In the genomic region with DNA sequence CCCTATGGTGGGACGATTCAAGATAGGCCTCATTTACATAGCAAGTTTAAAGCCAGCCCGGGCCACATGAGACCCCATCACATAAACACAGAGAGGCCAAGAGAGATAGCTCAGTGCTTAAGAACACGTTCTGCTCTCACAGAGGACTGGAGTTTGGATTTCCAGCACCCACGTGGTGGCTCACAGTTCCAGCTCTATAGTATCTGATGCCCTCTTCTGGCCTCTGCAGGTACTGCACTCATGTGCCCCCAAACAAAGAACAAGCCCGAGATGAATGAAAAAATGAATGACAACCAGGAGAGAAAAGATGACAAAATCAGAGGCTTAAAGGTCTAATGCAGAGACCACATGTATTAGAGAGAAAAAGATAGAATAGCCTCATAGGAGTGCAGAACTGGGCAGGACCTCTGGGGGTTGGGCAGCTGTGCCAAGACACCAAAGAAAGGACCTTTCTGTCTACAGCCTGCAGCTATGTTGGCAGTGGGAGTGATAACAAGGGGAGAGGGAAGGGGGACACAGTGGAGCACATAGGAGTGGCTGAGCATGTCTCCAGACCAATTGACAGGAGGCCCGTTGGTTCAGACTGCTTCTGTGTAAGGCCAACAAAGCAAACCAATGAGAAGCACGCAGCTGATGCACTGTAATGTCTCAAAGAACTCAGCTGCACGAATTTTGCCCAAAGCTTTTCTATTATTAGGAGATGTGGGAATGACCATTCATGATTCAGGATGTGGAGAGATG, we compare ENCODE assay signal across 9 mouse cellular contexts. TPM values are rescaled to one million over a fixed set of nuclear protein-coding genes. Genes with fewer than 3 reads are reported as not detected.
DNase-seq lines count a peak whose midpoint lies in the region; ATAC-seq and TF ChIP-seq lines count a peak whose summit lies in the region.
"Had no signal": no experiment of that assay in that cellular context is flagged by ENCODE, and none has a peak within 500 bp of the region (broad histone marks: within the 10 kb centered on the region; RNA-seq: fewer than 3 reads in every experiment).

No protein-coding gene starts in this region.

- no peak for TF ChIP-seq EP300 in heart, adult 2 months (IDR thresholded peaks at IDR 0.05; ENCODE audit: insufficient read depth, low read depth, low read length)

- TF ChIP-seq POLR2A in heart, adult 2 months (IDR thresholded peaks at IDR 0.05; ENCODE audit: insufficient read depth, low read depth, low read length) = no peak
- no peak for TF ChIP-seq POLR2A in brain, embryonic 14.5 days (IDR thresholded peaks at IDR 0.05; ENCODE audit: borderline replicate concordance, extremely low read depth, insufficient read depth, insufficient read length, poor library complexity, severe bottlenecking)
- no peak for TF ChIP-seq POLR2A in lung, adult 2 months (IDR thresholded peaks at IDR 0.05; ENCODE audit: borderline replicate concordance, extremely low read depth, low read depth, low read length)

- TF ChIP-seq CTCF in heart, adult 2 months (IDR thresholded peaks at IDR 0.05) = peak; percentile 79
- peak; percentile 58; the same call in 1 of the 2 replicates for TF ChIP-seq CTCF in brain, embryonic 14.5 days (IDR thresholded peaks at IDR 0.05; ENCODE audit: borderline replicate concordance, extremely low read depth, insufficient read depth, insufficient read length)
- peak; percentile 62 for TF ChIP-seq CTCF in lung, adult 2 months (IDR thresholded peaks at IDR 0.05; ENCODE audit: insufficient read depth, low read length)

- no peak overlapping the region for H3K4me2 ChIP-seq in heart, embryonic 11.5 days

- H3K9ac ChIP-seq in heart, adult 2 months (ENCODE audit: low read depth, low read length) = no peak overlapping the region
- H3K9ac ChIP-seq in heart, embryonic 11.5 days (ENCODE audit: low read depth, low read length) = no peak overlapping the region

- H3K27ac ChIP-seq in heart, adult 2 months = no peak overlapping the region
- no peak overlapping the region for H3K27ac ChIP-seq in heart, embryonic 11.5 days (ENCODE audit: low read depth, low read length)

- intact Hi-C loops in heart, adult 2 months (cut with DNase I) = no loop called here

- H3K9me3 ChIP-seq in heart, embryonic 11.5 days (replicated peaks; ENCODE audit: control insufficient read depth, low read length) = no peaks in the 10 kb centered on the region

- H3K27me3 ChIP-seq in heart, adult 2 months (ENCODE audit: control insufficient read depth, insufficient read depth, low read length) = no peaks in the 10 kb centered on the region
- H3K27me3 ChIP-seq in heart, embryonic 11.5 days (ENCODE audit: control insufficient read depth, insufficient read depth, low read length) = no peaks in the 10 kb centered on the region

- H3K4me1 ChIP-seq in heart, adult 2 months (ENCODE audit: control insufficient read depth, insufficient read depth, low read length) = no peaks in the 10 kb centered on the region
- H3K4me1 ChIP-seq in heart, embryonic 11.5 days (ENCODE audit: control insufficient read depth, insufficient read depth, low read length) = no peaks in the 10 kb centered on the region
- H3K4me1 ChIP-seq in lung, adult 2 months (ENCODE audit: control insufficient read depth, insufficient read depth, low read length) = no peaks in the 10 kb centered on the region

- ATAC-seq in heart, embryonic 11.5 days (replicated peaks; ENCODE audit: insufficient number of reproducible peaks, low FRiP score, low TSS enrichment) = no peak

- H3K36me3 ChIP-seq in heart, adult 2 months (ENCODE audit: control insufficient read depth, insufficient read depth, low read length) = no peaks in the 10 kb centered on the region
- H3K36me3 ChIP-seq in heart, embryonic 11.5 days (ENCODE audit: control insufficient read depth, insufficient read depth, low read length) = no peaks in the 10 kb centered on the region

- WGBS in heart, adult 2 months = 46% methylated on average over 8 of the region's 8 CpGs
- WGBS in heart, embryonic 11.5 days (ENCODE audit: insufficient replicate concordance) = 45% methylated on average over 8 of the region's 8 CpGs
- WGBS in lung, adult 2 months = 45% methylated on average over 8 of the region's 8 CpGs

- peak in 1 of 2 experiments; percentile 38 for DNase-seq in heart, adult 2 months
- DNase-seq in right cerebral cortex, postnatal 14 days = peak; percentile 39
- no peak for DNase-seq in right cerebral cortex, postnatal 4 days
- peak; percentile 36 for DNase-seq in brain, embryonic 14.5 days (ENCODE audit: low read depth)
- peak; percentile 39 for DNase-seq in lung, adult 2 months
- DNase-seq in thymus, postnatal 0 days (ENCODE audit: low spot score) = peak; percentile 44
- DNase-seq in urinary bladder, postnatal 36 days (ENCODE audit: low spot score in 2 of 2) = no peak

- H3K79me2 ChIP-seq in heart, adult 2 months (replicated peaks; ENCODE audit: control insufficient read depth, insufficient read depth, low read length) = no peaks in the 10 kb centered on the region

- H3K4me3 ChIP-seq in heart, adult 2 months = no peak overlapping the region
- H3K4me3 ChIP-seq in heart, embryonic 11.5 days (ENCODE audit: low read depth, low read length) = no peak overlapping the region
- no peak overlapping the region for H3K4me3 ChIP-seq in lung, adult 2 months (replicated peaks; ENCODE audit: extremely low read depth, low read depth, low read length)

RNA-seq across cellular contexts. Expression of a gene that starts 21.6 kb away (rescaled TPM):
- total RNA-seq in heart, adult 2 months (2021) = not detected
- polyA plus RNA-seq in heart, adult 2 months (2012; rRNA removed) = not detected in 2 replicates
- polyA plus RNA-seq in heart, embryonic 11.5 days (2014; fragmentation: Nextera tagmentation; extraction: Ambion mirVana) = not detected in 2 replicates
- not detected in 2 replicates for polyA plus RNA-seq in brain, embryonic 14.5 days (2012; rRNA removed)
- polyA plus RNA-seq in lung, adult 2 months (2012; rRNA removed) = not detected in 2 replicates
- polyA plus RNA-seq in thymus, postnatal 0 days (2015; fragmentation: Nextera tagmentation; extraction: Ambion mirVana) = not detected in 2 replicates
- total RNA-seq: layer of hippocampus, adult 18-20 months had no signal

RNA-seq across cellular contexts. Expression of a gene that starts 35.4 kb away (rescaled TPM):
- total RNA-seq in heart, adult 2 months (2021) = not detected
- 0.06 and 0.08 TPM in 2 replicates for polyA plus RNA-seq in heart, adult 2 months (2012; rRNA removed)
- not detected in 2 replicates for polyA plus RNA-seq in heart, embryonic 11.5 days (2014; fragmentation: Nextera tagmentation; extraction: Ambion mirVana)
- polyA plus RNA-seq in brain, embryonic 14.5 days (2012; rRNA removed) = not detected in 2 replicates
- polyA plus RNA-seq in lung, adult 2 months (2012; rRNA removed) = 0.09 and 0.15 TPM in 2 replicates
- not detected in 2 replicates for polyA plus RNA-seq in thymus, postnatal 0 days (2015; fragmentation: Nextera tagmentation; extraction: Ambion mirVana)
- total RNA-seq: layer of hippocampus, adult 18-20 months had no signal

RNA-seq across cellular contexts. Expression of a gene that starts 56.4 kb away (rescaled TPM):
- not detected for total RNA-seq in heart, adult 2 months (2021)
- polyA plus RNA-seq in heart, adult 2 months (2012; rRNA removed) = 0.18 and 0.20 TPM in 2 replicates
- not detected in 2 replicates for polyA plus RNA-seq in heart, embryonic 11.5 days (2014; fragmentation: Nextera tagmentation; extraction: Ambion mirVana)
- polyA plus RNA-seq in brain, embryonic 14.5 days (2012; rRNA removed) = 0.05 and 0.16 TPM in 2 replicates
- 0.55 and 0.71 TPM in 2 replicates for polyA plus RNA-seq in lung, adult 2 months (2012; rRNA removed)
- 0.13 and 0.42 TPM in 2 replicates for polyA plus RNA-seq in thymus, postnatal 0 days (2015; fragmentation: Nextera tagmentation; extraction: Ambion mirVana)
- total RNA-seq: layer of hippocampus, adult 18-20 months had no signal

Comparison
In these comparisons a context has a peak if more than half of its experiments do, and no peak if none do; other contexts are left out.
1. DNase-seq: peak in right cerebral cortex, postnatal 14 days (single experiment), brain, embryonic 14.5 days (single experiment), lung, adult 2 months (single experiment) and thymus, postnatal 0 days (single experiment); none in right cerebral cortex, postnatal 4 days (single experiment) and urinary bladder, postnatal 36 days (0 of 2).
2. Peak in every context shown above with its lines, with median percentiles within 50 percentile points of each other: CTCF ChIP-seq.